Mouse (Mus musculus): ENCODE measurements at regions not wholly inside any gene's neighbourhood (a gene's known extent, or its start where the extent isn't known, plus 50 kb on each side); places are given as distances from the start of the nearest gene placed in this dataset.
"Not testable (repeated sequence)": the region's sequence is repeated elsewhere in the genome, so short reads cannot be mapped to it uniquely, and the experiment has no call there.

GRCm38 (mm10) chrX:162359767-162360545, 200.4 kb upstream of the Nhs start:
- no peak for DNase-seq (ENCODE audit: low read depth)

DNA sequence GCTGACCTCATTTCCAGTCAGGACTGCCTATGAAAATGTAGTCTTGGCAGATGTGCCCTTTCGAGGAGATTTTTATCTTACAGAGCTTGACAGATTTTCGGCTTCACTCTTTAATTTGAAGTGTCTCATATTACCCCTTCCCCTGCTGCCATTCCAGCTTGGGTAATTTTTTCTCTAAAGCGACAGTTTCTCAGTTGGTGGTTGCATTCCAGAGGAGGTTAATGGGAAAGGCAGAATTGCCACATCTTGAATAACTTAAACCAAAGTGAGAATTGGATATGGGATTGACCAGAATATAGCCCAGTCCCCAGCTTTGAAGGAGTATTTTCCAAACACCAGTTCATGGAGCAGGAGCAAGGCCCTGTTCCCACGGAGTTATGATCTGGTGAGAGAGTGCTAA, 188.8 kb upstream of the Nhs start:
- DNase-seq (ENCODE audit: low read depth) = no peak

GRCm38 (mm10) chrX:162347886-162348285, 188.4 kb upstream of the Nhs start:
- DNase-seq (ENCODE audit: low read depth) = no peak

DNA sequence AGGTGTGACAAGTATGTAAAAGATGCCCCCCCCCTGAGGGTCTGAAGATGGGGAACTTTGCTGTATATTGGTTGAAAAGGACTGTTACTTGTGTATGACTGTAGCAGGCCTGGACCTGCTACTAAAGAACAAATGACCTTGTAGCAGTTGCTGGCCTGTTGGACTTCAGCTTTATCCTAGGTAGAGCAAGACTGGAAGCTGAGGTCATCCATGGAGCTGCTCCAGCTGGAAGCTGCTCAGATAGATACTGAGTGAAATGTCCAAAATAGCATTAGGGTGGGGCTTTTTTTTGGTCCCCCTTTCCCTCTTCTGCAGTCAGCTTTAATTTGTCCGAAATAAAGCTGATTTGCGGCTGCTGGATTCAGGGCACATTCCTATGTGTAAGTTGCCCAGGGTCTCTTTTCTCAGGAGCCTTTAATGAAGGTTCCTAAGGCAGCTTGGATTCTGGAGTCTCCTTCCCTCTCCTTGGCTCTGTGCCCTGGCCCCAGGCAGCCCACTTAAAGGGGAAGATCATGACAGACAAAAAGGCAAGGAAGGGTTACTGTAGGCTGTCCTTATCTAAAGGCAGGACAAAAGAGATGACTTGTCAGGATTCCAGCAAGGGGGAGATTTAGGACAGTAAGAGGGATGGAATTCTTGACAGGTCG, 186.1 kb upstream of the Nhs start:
- no peak for DNase-seq (ENCODE audit: low read depth)

- no peak for DNase-seq (ENCODE audit: low read depth)
These were observed 172.6 kb upstream of the Nhs start for GRCm38 (mm10) chrX:162332121-162332520.

DNA sequence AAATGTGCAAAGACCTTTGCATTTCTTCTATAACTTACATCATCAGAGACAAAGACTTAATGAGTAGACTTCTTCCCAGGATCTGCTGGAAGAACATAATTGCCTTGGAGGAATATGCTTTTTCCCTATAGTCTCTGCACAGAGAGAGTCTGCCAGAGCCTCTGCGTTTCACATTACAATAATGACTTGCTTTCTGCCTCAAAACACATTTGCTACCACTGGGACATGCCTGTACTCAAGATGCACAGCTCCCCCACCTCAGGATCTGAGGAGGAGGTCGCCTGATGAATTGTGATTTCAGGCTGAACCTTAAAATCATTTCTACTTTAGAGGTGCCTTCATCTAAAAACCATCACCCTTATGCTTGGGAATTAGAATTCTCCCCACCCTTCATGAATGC, 148.1 kb upstream of the Nhs start:
- DNase-seq (ENCODE audit: low read depth) = no peak

DNA sequence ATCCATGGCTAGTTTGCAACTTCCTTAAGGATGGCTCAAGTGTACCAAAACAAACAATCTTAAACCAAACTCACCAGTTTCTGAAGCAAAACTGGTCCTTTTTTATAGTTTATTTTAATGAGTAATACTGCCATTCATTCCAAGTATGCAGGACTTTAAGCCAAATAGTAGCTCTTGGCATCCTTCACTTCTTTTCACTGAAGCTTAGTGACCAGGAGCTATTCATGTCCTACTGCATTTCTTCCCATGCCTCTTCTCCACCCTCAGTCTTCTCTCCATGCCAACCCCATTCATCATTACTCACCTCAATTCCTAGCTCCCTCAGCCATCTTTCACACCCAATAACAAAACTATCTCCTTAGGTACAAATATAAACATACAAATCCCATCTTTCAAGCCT, 144.6 kb upstream of the Nhs start:
- no peak for DNase-seq (ENCODE audit: low read depth)

GRCm38 (mm10) chrX:162302788-162303187, 143.3 kb upstream of the Nhs start:
- DNase-seq (ENCODE audit: low read depth) = no peak

GRCm38 (mm10) chrX:162291234-162291633, 131.7 kb upstream of the Nhs start:
- DNase-seq (ENCODE audit: low read depth) = no peak

DNA sequence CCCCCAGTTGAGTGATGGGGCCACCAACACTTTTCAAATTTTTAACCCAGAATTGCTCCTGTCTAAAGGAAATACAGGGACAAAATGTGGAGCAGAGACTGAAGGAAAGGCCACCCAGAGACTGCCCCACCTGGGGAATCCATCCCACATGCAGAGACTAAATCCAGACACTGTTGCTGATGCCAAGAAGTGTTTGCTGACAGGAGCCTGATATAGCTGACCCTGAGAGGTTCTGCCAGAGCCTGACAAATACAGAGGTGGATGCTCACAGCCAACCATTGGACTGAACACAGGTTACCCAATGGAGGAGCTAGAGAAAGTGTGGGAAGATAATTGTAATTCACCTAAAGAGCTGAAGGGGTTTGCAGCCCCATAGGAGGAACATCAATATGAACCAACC, 126.6 kb upstream of the Nhs start:
- not testable (repeated sequence) for DNase-seq (ENCODE audit: low read depth)

DNA sequence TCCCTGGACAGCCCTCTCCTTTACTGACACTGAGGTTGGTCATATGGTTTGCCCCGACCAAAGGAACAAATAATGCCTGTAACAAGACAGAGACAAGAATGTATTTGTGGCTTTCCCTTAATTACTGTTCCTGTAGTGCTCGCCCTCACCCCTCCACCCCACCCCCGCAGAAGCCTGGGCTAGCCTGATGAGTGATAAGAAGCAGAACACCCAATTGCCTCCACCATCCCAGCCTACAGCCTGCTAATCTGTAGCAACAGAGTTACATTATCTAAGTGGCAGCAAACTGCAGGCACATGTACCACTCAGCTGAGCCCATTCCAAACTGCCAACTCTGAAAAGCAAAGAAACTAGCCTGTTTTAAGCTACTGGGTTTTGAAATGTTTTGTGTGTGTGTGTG, 124.7 kb upstream of the Nhs start:
- no peak for DNase-seq (ENCODE audit: low read depth)

DNA sequence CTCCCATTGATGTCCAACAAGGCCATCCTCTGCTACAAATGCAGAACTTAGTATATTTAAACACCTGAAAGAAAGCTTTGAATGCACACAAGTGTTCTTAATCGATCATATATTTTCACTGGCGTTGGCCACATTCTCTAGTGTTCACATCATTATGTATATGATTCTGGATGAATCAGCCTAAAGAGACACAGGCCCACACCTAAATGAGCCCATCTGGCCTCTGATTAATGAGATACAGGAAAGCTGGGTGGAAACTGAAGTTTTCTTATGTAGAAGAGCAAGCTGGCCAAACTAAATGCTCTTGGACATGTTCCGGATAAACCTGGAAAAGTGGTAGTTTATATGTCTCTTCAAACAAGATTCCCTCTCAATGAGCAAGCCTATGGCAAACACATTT, 123.2 kb upstream of the Nhs start:
- no peak for DNase-seq (ENCODE audit: low read depth)

GRCm38 (mm10) chrX:162278834-162279708, 119.5 kb upstream of the Nhs start:
- DNase-seq (ENCODE audit: low read depth) = peak; percentile 24

DNA sequence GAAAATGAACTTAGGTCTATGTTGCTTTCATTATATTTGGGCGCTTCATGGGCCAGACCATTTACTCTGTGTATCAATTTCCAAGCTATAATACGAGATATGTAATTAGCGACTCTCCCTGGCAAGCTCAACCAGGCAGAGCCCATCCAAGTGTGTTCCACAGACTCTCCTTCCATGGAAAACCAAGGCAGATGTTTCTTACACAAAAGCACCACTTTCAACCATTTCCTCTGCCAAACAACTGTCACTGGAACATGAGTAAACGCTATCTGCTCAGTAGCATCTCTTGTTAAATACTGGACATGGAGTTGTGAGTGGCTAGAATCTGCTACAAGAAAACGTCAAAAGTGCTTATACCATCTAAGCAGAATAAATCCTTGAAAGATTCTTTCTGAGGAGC, 115.1 kb upstream of the Nhs start:
- DNase-seq (ENCODE audit: low read depth) = no peak

DNA sequence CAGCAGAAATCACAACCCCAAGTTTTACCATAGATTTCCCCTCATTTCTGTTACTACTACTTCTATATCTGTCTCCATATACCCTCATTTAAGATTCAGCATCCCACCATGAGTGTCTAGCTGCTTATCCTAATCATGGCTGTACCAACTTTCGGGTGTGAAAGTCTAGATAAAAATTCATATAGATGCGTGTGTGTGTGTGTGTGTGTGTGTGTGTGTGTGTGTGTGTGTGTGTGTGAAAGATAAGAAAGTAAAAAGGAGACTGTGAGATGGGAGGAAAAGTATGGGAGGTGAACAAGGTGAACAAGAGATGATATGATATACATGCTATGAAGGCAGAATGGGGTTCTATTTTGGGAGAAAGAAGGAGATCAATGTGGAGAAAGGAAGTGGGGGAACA, 111.7 kb upstream of the Nhs start:
- no peak for DNase-seq (ENCODE audit: low read depth)

- no peak for DNase-seq (ENCODE audit: low read depth)
These were observed 109.4 kb upstream of the Nhs start for GRCm38 (mm10) chrX:162268918-162269317.

- no peak for DNase-seq (ENCODE audit: low read depth)
These were observed 108.6 kb upstream of the Nhs start for GRCm38 (mm10) chrX:162268112-162268511.

DNA sequence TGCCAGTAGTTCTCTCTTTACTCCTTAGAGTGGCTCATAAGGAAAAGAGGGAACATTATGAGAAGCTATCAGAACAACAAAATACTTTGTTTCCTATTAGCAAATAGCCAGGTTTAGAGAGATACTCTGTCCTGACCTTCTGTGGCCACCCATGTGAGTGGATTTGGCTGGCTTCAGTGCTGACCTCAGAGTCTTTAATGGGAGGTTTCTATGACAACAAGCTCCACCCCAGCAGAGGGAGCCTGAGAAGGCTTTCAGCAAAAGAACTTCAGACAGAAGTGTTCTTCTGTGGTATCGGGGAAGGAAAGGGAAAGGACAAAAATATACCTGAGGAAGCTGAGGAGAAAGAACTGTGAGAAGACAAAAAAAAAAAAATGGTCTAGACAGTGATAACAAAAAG, 108.1 kb upstream of the Nhs start:
- no peak for DNase-seq (ENCODE audit: low read depth)

DNA sequence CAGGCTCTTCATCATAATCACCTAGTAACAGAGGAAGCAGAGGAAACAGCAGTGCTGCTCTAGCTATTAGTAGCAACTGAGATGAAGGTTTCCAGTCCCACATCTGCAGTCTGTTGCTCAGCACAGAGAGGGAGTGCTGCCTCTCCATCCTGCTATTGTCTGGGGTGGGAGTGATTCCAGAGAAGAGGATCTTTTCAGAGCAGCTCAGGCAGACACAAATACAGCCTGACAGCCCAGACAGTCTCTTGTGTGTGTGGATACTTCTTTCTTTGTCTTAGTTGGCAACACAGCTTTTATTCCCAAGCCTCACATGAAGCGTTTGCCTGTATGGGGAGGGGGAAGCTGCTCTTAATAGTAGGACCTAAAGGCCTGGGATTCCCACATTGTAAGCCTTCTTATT, 107.2 kb upstream of the Nhs start:
- DNase-seq (ENCODE audit: low read depth) = no peak

DNA sequence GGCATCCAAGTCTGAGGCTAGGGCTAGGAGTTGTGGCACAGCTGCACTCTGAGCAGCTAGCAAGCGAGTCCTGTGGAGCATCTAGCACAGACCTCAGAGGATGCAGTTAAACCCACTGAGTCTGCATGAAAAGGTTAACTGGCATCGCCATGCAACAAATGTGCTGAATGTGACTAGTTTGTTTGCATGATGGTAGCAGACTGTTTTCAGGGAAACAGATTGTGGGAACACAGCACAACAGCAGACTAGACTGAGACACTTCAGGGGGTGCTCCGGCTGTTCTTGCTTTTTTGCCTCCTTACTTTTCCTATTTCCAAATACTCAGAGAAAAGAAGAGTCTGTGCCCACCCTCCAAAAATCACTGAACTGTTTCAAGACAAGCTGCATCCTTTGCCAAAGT, 97.9 kb upstream of the Nhs start:
- no peak for DNase-seq (ENCODE audit: low read depth)

DNA sequence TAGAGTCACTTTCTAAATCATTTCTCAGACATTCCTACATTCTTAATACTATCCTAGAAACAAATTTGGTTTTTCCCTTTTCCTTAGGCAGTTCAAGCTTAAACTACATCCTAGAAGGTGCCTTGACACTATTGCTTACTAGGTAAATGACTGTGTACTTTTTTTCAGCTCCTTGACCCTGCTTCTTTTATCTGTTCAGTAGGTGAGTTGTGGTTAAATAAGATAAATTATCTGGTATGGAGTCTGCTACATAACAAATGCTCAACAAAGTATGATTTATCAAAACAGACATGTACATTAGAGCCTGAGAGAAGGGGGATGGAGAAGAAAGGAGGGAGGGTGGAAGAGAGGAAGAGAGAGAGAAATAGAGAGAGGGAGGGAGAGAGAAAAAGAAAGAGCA, 96.3 kb upstream of the Nhs start:
- no peak for DNase-seq (ENCODE audit: low read depth)

- no peak for DNase-seq (ENCODE audit: low read depth)
These were observed 81.8 kb upstream of the Nhs start for GRCm38 (mm10) chrX:162241291-162241690.

DNA sequence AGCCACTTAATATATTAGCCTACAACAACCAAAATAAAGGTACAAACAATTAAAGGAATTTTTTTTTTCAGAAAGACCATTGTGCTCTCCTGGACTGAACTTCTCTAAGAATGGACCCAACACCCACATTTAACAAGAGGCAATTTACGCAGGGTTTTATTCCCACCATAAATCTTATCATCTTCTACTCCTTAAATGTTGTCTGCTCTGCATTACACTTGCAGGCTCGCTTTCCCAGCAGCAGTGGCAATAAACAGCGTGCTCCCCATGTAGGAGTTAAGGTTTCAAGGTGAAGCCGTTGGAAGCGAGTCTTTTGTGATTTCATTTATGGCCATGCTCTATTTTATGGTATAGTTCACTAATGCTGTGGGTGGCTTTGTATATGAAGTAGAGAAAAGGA, 76.0 kb upstream of the Nhs start:
- DNase-seq (ENCODE audit: low read depth) = no peak

Measured in 416B (cell line).